Mouse (Mus musculus) urinary bladder, postnatal 36 days (tissue): Measurements from ENCODE around the gene Taf9.

Source experiments
- DNase-seq, 2 experiments: peaks; one replicate each; pipeline ENCODE4 v3.0.0; 2022; ENCODE audit warnings: low spot score in 2 of 2, mixed read lengths in 1 of 2

Gene Taf9

GRCm38 (mm10) chr13:100651439-100652186 lies at the start of gene Taf9:
Gene Taf9 (plus strand): TSS chr13:100651579.
- no peak for DNase-seq

GRCm38 (mm10) chr13:100602239-100602902 lies 49.0 kb upstream of the Taf9 start:
- DNase-seq = no peak

- DNase-seq = no peak
These were observed 48.2 kb upstream of the Taf9 start for GRCm38 (mm10) chr13:100603031-100603737.

GRCm38 (mm10) chr13:100603738-100604095 lies 47.7 kb upstream of the Taf9 start:
- no peak for DNase-seq

GRCm38 (mm10) chr13:100605845-100606244 lies 45.5 kb upstream of the Taf9 start:
- DNase-seq = no peak

GRCm38 (mm10) chr13:100607756-100608155 lies 43.6 kb upstream of the Taf9 start:
- no peak for DNase-seq

GRCm38 (mm10) chr13:100611266-100611665 lies 40.1 kb upstream of the Taf9 start:
- no peak for DNase-seq

- DNase-seq = no peak
These were observed 39.1 kb upstream of the Taf9 start for GRCm38 (mm10) chr13:100612251-100612650.

- DNase-seq = no peak
These were observed 38.5 kb upstream of the Taf9 start for GRCm38 (mm10) chr13:100612903-100613302.

- DNase-seq = peak; percentile 56 to 59
These were observed 34.9 kb upstream of the Taf9 start, which contains the start of gene Marveld2 for GRCm38 (mm10) chr13:100616181-100617087. Gene Marveld2 (minus strand): TSS chr13:100616971.

- no peak for DNase-seq
These were observed 33.8 kb upstream of the Taf9 start for GRCm38 (mm10) chr13:100617583-100617982.

GRCm38 (mm10) chr13:100622241-100622640 lies 29.1 kb upstream of the Taf9 start:
- no peak for DNase-seq

GRCm38 (mm10) chr13:100634106-100634691 lies 17.2 kb upstream of the Taf9 start:
- no peak for DNase-seq

- no peak for DNase-seq
These were observed 8.7 kb upstream of the Taf9 start for GRCm38 (mm10) chr13:100642471-100643209.

- DNase-seq = no peak
These were observed 3.2 kb upstream of the Taf9 start for GRCm38 (mm10) chr13:100648223-100648622.

GRCm38 (mm10) chr13:100650550-100651438 lies 585 bp upstream of the Taf9 start, which contains the start of the genes Ak6 and Rad17:
Gene Ak6 (plus strand): TSS chr13:100650979.
Gene Rad17 (minus strand): TSS chr13:100651051.
- DNase-seq = peak; percentile 91 to 92

GRCm38 (mm10) chr13:100658091-100658490 lies 6.7 kb downstream of the Taf9 start:
- no peak for DNase-seq

- DNase-seq = peak in 1 of 2 experiments; percentile 40
These were observed 8.6 kb downstream of the Taf9 start for GRCm38 (mm10) chr13:100659864-100660456.
